21 mouse cellular contexts compared by ENCODE assay signal in genomic region chr5:67156911-67157310, GRCm38 (mm10). TPM values are rescaled to one million over a fixed set of nuclear protein-coding genes. Genes with fewer than 3 reads are reported as not detected.
"Had no signal": no experiment of that assay in that cellular context is flagged by ENCODE, and none has a peak within 500 bp of the region (broad histone marks: within the 10 kb centered on the region; RNA-seq: fewer than 3 reads in every experiment).

No protein-coding gene starts in this region.

- H3K4me1 ChIP-seq: liver, embryonic 13.5 days; midbrain, embryonic 10.5 days; midbrain, embryonic 13.5 days had no signal

- H3K4me3 ChIP-seq: liver, embryonic 13.5 days; midbrain, embryonic 10.5 days; midbrain, embryonic 13.5 days; myocyte had no signal

- H3K36me3 ChIP-seq: liver, embryonic 13.5 days; midbrain, embryonic 10.5 days; midbrain, embryonic 13.5 days had no signal

- ATAC-seq: midbrain, embryonic 13.5 days; midbrain, embryonic 16.5 days had no signal

- DNase-seq: kidney, adult 9 months; kidney, postnatal 14 days; kidney, postnatal 4 days; liver, embryonic 13.5 days; lung, adult 2 months; lung, postnatal 14 days; lung, postnatal 4 days; thymus, adult 18-20 months; thymus, postnatal 36 days had no signal

- H3K9me3 ChIP-seq: midbrain, embryonic 10.5 days; midbrain, embryonic 13.5 days had no signal

- H3K27me3 ChIP-seq: liver, embryonic 13.5 days; midbrain, embryonic 13.5 days had no signal

- H3K27ac ChIP-seq: liver, embryonic 13.5 days; midbrain, embryonic 10.5 days; midbrain, embryonic 13.5 days had no signal

RNA-seq across cellular contexts. Expression of gene Phox2b, which starts 57.8 kb away (rescaled TPM):
- total RNA-seq: layer of hippocampus, adult 18-20 months; layer of hippocampus, postnatal 14 days; left cerebral cortex, postnatal 25 days; liver, adult 2 months; megakaryocyte progenitor cell, adult 5-6 weeks; monocyte, adult 5-6 weeks had no signal
- polyA plus RNA-seq: liver, adult 2 months; myocyte; spleen, adult 2 months; testis, adult 2 months had no signal
